Mouse (Mus musculus): Measurements from ENCODE around the gene Ssc5d. TPM values are rescaled to one million over a fixed set of nuclear protein-coding genes. Genes with fewer than 3 reads are reported as not detected.

The Ssc5d gene
- total RNA-seq, 2 experiments from 2014 or later: 67.3 to 73.3 TPM

GRCm38 (mm10) chr7:4919096-4919495, 6.5 kb upstream of the Ssc5d start:
- DNase-seq (ENCODE audit: low spot score in 2 of 2): no peak

DNA sequence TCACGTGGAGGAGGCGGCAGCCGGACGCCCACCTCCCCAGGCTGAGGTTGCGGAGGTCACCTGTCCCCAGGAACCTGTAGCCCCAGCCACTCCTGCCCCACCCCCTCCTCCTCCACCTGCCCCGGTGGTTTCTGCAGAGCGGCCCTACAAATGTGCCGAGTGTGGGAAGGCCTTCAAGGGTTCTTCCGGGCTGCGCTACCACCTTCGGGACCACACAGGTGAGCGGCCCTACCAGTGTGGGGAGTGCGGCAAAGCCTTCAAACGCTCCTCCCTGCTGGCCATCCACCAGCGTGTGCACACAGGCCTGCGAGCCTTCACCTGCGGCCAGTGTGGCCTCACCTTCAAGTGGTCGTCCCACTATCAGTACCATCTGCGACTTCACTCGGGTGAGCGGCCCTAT, 5.6 kb upstream of the Ssc5d start:
- DNase-seq (ENCODE audit: low spot score in 2 of 2): no peak

DNA sequence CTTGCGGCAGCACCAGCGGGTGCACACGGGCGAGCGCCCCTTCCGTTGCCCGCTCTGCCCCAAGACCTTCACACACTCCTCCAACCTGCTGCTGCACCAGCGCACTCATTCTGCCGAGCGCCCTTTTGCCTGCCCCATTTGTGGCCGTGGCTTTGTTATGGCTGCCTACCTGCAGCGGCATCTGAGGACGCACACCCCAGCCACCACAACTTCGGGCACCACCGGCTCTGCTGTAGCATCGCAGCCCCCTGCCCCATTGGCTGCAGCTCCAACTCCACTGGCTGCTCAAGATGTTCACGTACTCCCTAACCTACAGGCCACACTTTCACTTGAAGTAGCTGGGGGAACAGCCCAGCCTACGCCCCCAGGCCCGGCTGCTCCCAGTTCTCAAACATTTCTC, 5.1 kb upstream of the Ssc5d start:
- no peak for DNase-seq (ENCODE audit: low spot score in 2 of 2)

DNA sequence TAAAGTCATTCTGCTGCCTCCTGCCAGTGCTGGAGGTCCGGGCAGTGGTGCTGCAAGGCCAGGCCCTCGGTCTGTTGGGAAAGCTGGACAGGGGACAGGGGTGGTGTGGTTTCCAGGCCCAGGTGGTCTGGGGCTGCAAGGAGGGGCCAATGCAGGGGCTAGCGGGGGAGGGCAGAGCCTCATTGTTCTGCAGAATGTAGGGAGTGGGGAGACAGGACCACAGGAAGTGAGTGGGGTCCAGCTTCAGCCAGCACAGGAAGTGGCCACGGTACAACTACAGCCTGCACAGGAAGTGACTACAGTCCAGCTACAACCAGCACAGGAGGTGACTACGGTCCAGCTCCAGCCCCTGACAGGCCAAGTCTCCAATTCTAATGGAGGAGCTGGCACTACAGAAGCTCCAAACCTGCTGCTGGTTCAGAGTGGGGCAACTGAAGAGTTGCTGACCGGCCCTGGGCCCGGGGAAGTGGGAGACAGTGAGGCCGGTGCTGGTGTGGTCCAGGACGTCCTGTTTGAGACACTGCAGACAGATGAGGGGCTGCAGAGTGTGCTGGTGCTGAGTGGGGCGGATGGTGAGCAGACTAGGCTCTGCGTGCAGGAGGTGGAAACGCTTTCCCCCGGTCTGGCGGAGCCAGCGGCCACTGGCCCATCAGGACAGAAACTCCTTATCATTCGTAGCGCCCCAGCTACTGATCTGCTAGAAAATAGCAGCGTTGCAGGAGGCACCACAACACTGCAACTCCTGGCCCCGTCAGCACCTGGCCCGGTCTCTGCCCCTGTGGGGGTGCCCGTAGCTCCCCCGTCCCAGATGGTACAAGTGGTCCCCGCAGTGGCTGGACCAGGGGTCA, 4.4 kb upstream of the Ssc5d start:
- no peak for DNase-seq (ENCODE audit: low spot score in 2 of 2)

DNA sequence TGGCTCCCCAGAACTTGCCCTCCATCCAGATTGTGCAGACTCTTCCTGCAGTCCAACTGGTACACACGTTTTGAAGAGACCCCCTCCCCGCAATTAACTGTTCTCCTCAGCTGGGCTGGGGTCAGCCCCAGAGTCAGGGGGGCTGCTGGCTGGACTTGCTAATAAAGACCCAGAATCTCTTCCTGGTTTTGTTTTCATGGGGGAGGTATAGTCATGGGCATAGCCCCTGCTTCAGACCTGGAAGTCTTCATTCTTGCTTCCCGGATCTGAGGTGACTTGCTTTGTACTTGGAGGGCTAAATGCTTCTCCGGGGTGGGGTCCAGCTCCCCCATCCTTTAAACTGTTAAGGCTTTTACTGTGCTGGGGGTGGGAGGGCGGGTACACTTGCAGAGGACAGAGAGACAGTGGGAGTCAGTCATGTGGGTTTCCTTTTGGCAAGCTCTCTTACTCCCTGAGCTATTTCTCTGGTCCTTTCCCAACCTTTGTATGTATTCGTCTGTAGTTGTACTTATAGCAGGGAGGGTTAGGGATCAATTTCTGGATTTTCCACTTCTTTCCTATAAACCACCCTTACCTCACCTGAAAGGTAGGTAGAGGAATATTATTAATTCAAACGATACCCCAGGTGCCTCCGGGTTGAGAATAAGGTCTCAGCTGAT, 3.6 kb upstream of the Ssc5d start, which contains the start of gene Nat14:
TSS of gene Nat14 (plus strand) at position 205 of the 659 bp plus-strand sequence.
- no peak for DNase-seq (ENCODE audit: low spot score in 2 of 2)

DNA sequence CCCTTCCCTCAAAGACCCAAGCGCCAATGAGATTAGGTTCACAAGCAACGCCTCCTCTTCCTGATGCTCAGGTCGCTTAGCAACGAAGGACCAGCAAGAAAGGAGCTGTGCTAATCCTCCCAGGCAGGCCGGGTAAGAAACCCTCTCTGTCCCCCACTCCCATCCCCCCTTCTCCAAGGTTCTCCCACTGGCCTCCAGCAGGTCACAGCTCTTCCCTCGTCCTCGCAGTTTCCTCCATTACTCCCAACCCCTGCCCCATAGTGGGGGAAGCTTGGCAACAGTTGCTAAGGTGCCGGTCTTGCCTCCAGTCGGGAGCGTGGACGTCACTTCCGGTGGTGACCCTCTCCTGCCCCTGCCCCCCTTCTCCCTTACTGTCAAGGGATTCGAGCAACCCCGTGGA, 3.1 kb upstream of the Ssc5d start:
- DNase-seq (ENCODE audit: low spot score in 2 of 2): no peak

- DNase-seq (ENCODE audit: low spot score in 2 of 2): no peak
These were observed 2.5 kb upstream of the Ssc5d start for GRCm38 (mm10) chr7:4922931-4923565.

DNA sequence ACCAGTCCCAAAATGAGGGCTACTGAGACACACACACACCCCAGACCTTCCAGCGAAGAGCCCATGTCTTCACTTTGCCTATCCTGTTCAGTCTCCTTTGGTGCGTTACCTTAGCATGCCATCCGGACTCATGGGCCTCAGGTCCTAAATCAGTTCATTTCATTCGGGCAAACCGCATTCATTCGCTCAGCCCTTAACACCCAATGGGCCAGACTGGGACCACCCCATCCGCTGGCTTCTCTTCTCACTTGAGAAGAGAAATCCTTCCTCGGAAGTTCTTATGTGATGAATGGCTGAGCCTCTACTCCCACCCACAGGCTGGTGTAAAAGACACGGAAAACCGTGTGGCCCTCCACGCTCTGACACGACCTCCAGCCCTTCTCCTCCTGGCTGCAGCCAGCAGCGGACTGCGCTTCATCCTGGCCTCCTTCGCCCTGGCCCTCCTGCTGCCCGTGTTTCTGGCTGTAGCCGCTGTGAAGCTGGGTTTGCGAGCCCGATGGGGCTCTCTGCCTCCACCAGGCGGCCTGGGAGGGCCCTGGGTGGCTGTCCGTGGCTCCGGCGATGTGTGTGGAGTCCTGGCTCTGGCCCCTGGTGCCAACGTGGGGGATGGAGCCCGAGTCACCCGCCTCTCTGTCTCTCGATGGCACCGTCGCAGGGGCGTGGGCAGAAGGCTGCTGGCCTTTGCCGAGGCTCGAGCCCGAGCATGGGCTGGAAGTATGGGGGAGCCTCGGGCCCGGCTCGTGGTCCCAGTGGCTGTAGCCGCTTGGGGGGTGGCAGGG, 1.8 kb upstream of the Ssc5d start:
- DNase-seq (ENCODE audit: low spot score in 2 of 2): peak; percentile 61 to 77

DNA sequence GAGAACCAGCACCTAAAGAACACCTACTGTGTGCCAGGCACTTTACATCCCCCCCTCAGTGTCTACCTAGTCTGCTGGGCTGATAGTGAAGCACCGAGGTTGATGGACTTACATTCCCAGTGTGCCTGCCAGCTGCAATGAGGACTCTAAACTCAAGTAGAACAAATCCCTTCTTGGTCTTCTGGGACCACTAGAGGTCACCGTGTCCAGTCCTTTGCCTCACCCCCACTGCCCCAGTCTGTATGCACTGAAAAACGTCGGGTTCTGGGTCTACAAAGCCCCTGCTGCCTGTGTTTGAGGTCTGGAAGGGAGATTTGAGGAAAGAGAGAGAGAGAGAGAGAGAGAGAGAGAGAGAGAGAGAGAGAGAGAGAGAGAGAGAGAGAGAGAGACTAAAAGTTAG, 1.1 kb upstream of the Ssc5d start:
- DNase-seq (ENCODE audit: low spot score in 2 of 2): no peak

GRCm38 (mm10) chr7:4924891-4925301, 689 bp upstream of the Ssc5d start:
- peak in 1 of 2 experiments; percentile 70 for DNase-seq (ENCODE audit: low spot score in 2 of 2)

DNA sequence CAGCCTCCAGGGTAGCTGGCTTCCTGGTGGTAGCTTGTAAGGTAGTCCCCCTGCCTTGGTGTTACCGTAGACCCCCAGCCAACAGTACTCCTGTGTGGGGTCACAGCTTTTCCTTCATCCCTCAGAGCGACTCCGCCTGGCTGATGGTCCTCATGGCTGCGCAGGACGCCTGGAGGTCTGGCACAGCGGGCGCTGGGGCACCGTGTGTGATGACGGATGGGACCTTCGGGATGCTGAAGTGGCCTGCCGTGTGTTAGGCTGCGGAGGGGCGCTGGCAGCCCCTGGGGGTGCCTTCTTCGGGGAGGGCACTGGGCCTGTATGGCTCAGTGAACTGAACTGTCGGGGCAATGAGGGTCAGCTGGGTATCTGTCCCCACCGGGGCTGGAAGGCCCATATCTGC, 1.3 kb downstream of the Ssc5d start:
- DNase-seq (ENCODE audit: low spot score in 2 of 2): no peak

- no peak for DNase-seq (ENCODE audit: low spot score in 2 of 2)
These were observed 2.1 kb downstream of the Ssc5d start for GRCm38 (mm10) chr7:4927711-4928110.

DNA sequence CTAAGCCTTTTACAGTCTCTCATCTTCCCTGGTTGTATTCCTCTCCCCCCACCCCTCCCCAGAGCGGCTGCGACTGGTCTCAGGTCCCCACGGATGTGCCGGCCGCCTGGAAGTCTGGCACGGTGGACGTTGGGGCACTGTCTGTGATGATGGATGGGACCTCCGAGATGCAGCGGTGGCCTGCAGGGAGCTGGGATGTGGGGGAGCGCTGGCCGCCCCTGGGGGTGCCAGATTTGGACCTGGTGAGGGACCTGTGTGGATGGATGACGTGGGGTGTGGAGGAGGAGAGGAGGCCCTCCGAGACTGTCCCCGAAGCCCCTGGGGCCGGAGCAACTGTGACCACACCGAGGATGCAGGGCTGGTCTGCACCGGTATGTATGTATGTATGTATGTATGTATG, 2.7 kb downstream of the Ssc5d start:
- no peak for DNase-seq (ENCODE audit: low spot score in 2 of 2)

GRCm38 (mm10) chr7:4933103-4933502, 7.5 kb downstream of the Ssc5d start:
- DNase-seq (ENCODE audit: low spot score in 2 of 2): peak in 1 of 2 experiments; percentile 27

- no peak for DNase-seq (ENCODE audit: low spot score in 2 of 2)
These were observed 8.8 kb downstream of the Ssc5d start for GRCm38 (mm10) chr7:4934160-4934914.

DNA sequence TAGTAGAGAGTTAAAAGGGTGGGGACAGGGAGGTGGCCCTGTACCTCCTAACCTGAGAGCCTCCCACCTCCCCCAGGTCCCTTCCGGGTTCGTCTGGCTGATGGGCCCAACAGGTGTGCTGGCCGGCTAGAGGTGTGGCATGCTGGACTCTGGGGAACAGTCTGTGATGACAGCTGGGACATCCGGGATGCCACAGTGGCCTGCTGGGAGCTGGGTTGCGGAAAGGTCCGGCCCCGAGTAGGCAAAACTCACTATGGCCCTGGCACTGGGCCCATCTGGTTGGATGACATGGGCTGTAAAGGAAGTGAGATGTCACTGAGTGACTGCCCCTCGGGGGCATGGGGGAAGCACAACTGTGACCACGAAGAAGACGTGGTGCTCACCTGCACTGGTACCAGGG, 11.2 kb downstream of the Ssc5d start:
- DNase-seq (ENCODE audit: low spot score in 2 of 2): no peak

- no peak for DNase-seq (ENCODE audit: low spot score in 2 of 2)
These were observed 11.8 kb downstream of the Ssc5d start for GRCm38 (mm10) chr7:4937392-4937791.

GRCm38 (mm10) chr7:4938456-4938855, 12.9 kb downstream of the Ssc5d start:
- peak in 1 of 2 experiments; percentile 78 for DNase-seq (ENCODE audit: low spot score in 2 of 2)

- peak; percentile 69 to 79 for DNase-seq (ENCODE audit: low spot score in 2 of 2)
These were observed 14.5 kb downstream of the Ssc5d start for GRCm38 (mm10) chr7:4940068-4940479.

- DNase-seq (ENCODE audit: low spot score in 2 of 2): no peak
These were observed 17.1 kb downstream of the Ssc5d start for GRCm38 (mm10) chr7:4942673-4943072.
